Mouse (Mus musculus) T-cell, adult 2 months (primary cell): ENCODE measurements around the gene Arhgdia.

Experiments
- DNase-seq: peaks from one replicate; pipeline ENCODE4 v3.0.0; 2022; ENCODE audit warnings: low spot score

Gene Arhgdia

GRCm38 (mm10) chr11:120550810-120551440 is 30.5 kb downstream of the Arhgdia start, which contains the start of gene Ppp1r27:
Gene Ppp1r27 (minus strand): TSS chr11:120551132.
- no peak for DNase-seq

- DNase-seq = no peak
These were observed 31.2 kb downstream of the Arhgdia start for GRCm38 (mm10) chr11:120549986-120550809.

- DNase-seq = peak; percentile 91
These were observed 32.1 kb downstream of the Arhgdia start, which contains the start of gene Mcrip1 for GRCm38 (mm10) chr11:120549168-120549945. Gene Mcrip1 (minus strand): TSS chr11:120549727.

DNA sequence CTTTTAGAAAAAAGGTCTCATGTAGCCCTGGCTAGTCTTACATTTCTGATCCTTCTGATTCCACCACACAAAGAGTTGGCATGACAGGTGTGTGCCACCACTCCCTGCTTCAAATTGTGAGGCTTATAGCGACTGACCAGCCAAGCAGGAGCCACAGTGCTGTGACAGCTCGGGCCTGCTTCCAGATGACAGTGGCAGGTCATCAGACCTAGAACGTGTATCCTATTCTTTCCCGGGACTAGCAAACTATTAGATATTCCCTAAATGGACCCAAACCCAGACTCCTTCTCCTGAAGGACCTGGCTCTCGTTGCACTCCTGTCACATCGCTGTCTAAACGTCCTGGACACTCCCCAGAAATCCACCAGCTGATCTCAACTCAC is 32.6 kb downstream of the Arhgdia start:
- DNase-seq = no peak

- DNase-seq = no peak
These were observed 33.2 kb downstream of the Arhgdia start for GRCm38 (mm10) chr11:120548214-120548613.

DNA sequence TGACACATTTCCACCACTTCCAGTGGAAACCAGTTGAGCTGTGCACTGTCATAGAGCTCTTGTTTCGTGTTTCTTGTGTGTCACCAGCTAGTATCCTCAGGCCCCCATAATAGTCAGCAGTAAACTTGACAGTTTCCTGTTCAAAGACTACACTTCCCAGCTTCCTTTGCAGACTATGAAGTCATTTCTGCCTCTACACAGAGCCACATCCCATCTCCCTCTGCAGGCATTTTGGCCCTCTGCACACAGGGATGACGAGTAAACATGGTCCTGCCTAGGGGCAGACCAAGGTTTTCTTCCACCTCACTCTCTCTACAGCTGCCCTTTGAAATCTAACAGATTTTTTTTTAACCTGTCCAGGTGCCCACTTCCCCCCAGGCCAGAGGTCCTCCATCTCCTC is 34.0 kb downstream of the Arhgdia start:
- peak; percentile 28 for DNase-seq

- DNase-seq = no peak
These were observed 35.5 kb downstream of the Arhgdia start for GRCm38 (mm10) chr11:120545964-120546363.

DNA sequence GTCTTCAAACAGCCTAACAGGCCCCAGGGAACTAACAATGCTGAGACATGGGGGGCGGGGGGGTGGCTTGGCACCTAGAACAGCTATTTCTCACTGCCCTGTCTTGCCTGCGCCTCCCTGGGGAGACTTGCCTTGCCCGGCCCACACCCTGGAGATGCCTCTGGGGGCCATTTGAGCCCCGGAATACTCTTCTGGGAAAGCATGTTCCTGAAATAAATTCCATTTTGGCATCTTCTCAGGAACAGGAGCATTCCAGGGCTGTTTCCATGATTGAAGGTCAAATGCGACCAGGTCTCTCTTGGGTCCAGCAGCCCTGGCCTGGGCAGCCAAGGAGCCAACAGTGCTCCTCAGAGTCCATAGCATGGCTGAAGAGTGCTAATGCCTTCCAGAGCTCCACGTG is 39.0 kb downstream of the Arhgdia start:
- no peak for DNase-seq

DNA sequence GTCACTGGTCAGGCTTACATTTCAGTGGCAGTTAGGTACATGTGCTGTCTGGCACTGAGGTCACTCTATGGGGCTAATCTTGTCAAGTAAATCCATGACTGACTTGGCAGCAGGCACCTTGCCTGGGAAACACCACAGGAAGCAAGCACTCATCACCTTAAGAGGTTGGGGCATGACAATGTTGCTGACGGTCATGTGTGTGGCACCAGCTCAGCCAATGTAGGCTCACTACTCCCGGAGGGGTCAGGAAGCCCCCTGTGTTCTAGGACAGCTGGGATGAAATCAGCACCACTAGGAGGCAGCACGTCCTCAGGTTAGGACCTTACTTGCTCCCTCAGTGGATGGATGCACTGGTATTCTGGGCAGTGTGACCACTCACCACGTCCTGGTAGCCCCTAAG is 39.5 kb downstream of the Arhgdia start:
- no peak for DNase-seq

DNA sequence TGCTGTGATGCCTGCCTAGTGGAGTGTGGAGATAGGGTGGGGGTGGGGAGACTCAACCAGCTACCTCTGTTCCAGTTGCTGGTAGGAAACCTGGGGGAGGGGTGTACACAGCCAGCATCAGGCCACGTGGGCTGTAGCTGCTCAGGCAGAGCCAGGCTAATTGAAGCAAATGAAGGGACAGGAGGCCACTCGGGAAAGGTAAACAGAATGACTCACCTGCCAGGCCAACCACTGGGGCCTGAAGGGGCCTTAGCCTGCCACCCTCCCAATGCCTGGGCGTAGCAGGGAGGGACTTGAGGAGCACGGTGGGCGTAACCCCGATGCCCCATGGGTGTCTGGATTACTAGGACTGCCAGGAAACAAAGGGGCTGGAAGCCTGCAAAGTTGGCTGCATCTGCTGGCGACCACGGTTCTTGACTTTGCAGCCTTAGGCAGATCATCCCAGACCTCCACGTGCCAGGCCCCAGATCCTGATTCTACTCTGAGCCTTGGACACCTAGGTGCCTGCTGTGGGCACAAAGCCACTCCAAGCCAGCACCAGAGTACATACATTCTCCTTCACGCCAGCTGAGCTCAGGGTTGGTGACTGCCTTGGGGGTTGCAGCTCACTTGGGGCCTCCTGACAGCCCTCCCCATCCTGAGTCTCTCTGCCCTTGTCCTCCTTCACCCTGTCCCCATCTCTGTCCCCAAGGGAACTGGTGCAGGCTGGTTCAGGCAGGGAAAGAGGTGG is 42.0 kb downstream of the Arhgdia start:
- no peak for DNase-seq

DNA sequence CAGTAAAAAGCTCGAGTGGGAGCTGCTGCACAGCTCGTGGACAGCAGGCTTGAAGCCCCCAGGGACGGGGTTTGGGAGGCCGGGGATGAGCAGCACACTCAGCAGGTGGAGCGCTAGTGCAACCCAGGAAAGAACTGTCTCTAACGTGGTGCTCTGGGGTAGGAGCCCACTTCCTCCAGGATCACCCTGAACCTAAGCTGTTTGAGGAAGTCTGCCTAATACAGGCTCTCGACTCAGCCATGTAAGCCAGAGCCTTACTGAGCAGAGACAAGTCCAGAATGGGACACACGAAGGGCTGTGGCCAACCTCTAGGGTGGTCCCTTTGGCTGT is 42.5 kb downstream of the Arhgdia start:
- DNase-seq = no peak

DNA sequence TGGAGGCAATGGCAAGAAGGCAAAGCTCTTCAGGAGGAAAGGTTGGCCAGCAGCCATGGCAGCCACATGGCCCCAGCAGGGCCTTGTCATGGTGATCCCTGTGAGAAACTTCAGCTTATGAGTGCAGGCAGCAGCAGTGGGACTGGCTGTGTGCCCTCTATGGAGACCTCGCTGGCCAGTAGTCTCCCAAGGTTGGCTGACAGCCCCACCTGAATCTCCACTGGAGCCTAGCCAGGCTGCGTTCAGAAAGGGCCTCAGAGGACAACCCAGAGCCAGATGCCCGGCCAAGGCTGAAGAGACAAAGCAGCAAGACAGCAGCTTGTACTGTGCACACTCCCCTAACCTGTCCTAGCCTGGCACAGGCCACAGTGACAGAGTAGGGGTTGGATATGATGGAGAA is 42.9 kb downstream of the Arhgdia start:
- no peak for DNase-seq

DNA sequence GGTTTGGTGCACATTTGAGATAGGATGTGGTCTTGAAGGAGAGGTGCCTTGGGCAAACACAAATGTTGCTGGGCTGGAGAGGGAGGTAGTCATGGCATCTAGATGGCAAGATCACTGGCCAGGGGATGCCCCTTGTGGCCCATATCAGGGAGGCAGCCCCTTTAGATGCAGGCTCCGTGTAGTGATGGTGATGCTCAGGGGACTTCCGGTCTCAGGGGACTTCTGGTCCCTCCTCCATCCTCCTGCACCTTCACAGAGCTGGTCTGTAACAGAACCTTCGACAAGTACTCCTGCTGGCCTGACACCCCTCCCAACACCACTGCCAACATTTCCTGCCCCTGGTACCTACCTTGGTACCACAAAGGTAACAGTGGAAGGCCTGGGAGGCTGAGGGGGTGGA is 45.6 kb downstream of the Arhgdia start:
- no peak for DNase-seq

DNA sequence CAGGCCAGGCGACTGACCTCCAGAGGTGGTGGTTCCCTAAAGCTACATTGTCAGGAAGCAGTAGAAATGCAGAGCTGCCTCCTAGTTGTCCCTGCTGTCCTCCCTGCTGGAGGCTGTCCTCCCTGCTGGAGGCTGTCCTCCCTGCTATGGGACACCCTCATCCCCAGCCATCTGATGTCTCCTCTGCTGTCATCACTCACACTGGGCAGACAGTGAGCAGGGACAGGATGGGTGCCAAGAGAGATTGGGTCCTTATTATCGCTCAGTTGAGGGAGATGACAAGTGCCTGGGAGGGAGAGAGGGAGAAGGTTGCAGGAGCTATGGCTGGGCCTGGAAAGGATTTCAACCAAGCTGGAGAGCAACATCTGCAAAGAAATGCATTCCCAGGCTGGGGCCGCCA is 46.3 kb downstream of the Arhgdia start:
- DNase-seq = no peak

GRCm38 (mm10) chr11:120534093-120534492 is 47.3 kb downstream of the Arhgdia start:
- DNase-seq = no peak

- DNase-seq = no peak
These were observed 49.8 kb downstream of the Arhgdia start for GRCm38 (mm10) chr11:120531646-120532045.

DNA sequence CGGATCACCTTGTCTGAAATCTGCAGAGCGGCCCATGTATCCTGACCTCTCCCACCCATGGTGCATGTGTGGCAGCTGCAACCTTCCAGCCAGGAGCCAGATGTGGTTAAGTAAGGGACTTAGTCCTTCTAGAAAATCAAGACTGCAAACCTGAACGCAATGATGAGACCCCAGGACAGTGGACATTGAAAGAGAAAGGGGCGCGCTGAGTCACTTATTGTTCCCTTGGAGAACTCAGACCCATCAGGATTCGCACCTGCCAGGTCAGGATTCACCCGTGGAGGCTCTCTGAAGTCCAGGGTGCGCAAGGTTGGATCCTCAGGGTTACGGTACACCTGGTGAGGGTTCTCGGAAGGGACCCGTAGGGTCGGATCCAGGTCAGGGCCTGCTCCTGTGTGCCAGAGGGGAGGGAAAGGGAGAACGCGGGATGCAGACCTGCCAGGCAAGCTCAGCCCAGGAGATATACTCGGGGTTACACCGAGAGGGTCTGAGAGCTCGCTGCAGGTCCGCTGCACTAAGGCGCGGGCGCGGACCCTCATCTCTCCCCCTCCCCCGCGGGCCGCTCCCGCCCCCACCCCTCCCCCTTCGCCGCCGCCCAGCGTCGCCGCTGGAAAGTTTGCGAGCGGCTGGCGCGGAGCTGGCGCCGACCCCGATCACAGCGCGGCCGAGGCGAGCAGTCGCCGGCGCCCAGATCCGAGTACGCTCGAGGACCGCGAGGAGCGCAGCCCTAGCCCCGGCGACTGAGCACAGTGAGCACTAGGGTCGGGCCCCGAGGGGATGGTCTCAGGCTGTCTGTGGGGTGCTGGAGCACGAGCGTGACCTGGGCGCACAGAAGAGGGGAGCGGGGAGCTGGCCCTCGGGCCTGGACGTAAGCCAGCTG is 51.1 kb downstream of the Arhgdia start, which contains the start of gene Gcgr:
Gcgr (plus strand) TSS at position 615 of the 880 bp plus-strand sequence.
- DNase-seq = no peak

- no peak for DNase-seq
These were observed 52.5 kb downstream of the Arhgdia start for GRCm38 (mm10) chr11:120528903-120529302.
